Comparison of ENCODE assay signal across 16 mouse cellular contexts in genomic region chr15:100414942-100415341, GRCm38 (mm10). TPM values are rescaled to one million over a fixed set of nuclear protein-coding genes. Genes with fewer than 3 reads are reported as not detected.
"Had no signal": no experiment of that assay in that cellular context is flagged by ENCODE, and none has a peak within 500 bp of the region (broad histone marks: within the 10 kb centered on the region; RNA-seq: fewer than 3 reads in every experiment).

No protein-coding gene starts in this region.

- H3K9ac ChIP-seq: neural tube, embryonic 15.5 days had no signal

- H3K9me3 ChIP-seq: midbrain, embryonic 10.5 days; neural tube, embryonic 15.5 days had no signal

- H3K27me3 ChIP-seq: neural tube, embryonic 15.5 days had no signal

- H3K4me3 ChIP-seq: left cerebral cortex, adult 2 months; midbrain, embryonic 10.5 days; myocyte; neural tube, embryonic 15.5 days had no signal

- DNase-seq: lung, postnatal 4 days; midbrain, embryonic 14.5 days; thymus, adult 2 months; thymus, postnatal 25 days had no signal

- H3K27ac ChIP-seq: left cerebral cortex, adult 2 months; midbrain, embryonic 10.5 days; neural tube, embryonic 15.5 days; stomach, postnatal 0 days had no signal

- H3K4me2 ChIP-seq: neural tube, embryonic 15.5 days had no signal

RNA-seq across cellular contexts. Expression of gene Gm5475, which starts 7.0 kb away (rescaled TPM):
- total RNA-seq: layer of hippocampus, postnatal 25 days; left cerebral cortex, adult 2 months; left cerebral cortex, postnatal 25 days; megakaryocyte, adult 5-6 weeks had no signal
- polyA plus RNA-seq: midbrain, embryonic 14.5 days; urinary bladder, adult 2 months had no signal

RNA-seq across cellular contexts. Expression of gene Higd1c, which starts 50.6 kb away (rescaled TPM):
- total RNA-seq: layer of hippocampus, postnatal 25 days; left cerebral cortex, adult 2 months; left cerebral cortex, postnatal 25 days; megakaryocyte, adult 5-6 weeks had no signal
- polyA plus RNA-seq: limb, embryonic 14.5 days; lung, embryonic 16.5 days; midbrain, embryonic 10.5 days; midbrain, embryonic 14.5 days; myocyte; neural tube, embryonic 11.5 days; neural tube, embryonic 15.5 days; stomach, postnatal 0 days; thymus, adult 2 months; urinary bladder, adult 2 months had no signal
